Mouse (Mus musculus) kidney, embryonic 15.5 days (tissue): ENCODE data around the gene Arvcf. TPM values are rescaled to one million over a fixed set of nuclear protein-coding genes. Genes with fewer than 3 reads are reported as not detected.

Source experiments
- ATAC-seq: fragments of 200-750 bp; cut with Nextera tagmentation; replicated peaks from 2 replicates; pipeline ENCODE4 v1.8.0; 2017; ENCODE audit warnings: moderate TSS enrichment; ENCODE audit not compliant: low FRiP score
- H3K27ac ChIP-seq: fragments of 300-500 bp; sonication (generic); 2 replicates; pipeline ENCODE4 v1.5.1; 2015; ENCODE audit warnings: mild to moderate bottlenecking, inconsistent platforms
- H3K27me3 ChIP-seq: fragments of 300-500 bp; sonication (generic); 2 replicates; pipeline ENCODE4 v1.6.1; 2015; ENCODE audit warnings: inconsistent platforms
- H3K36me3 ChIP-seq: fragments of 300-500 bp; sonication (generic); 2 replicates; pipeline ENCODE4 v1.6.1; 2015; ENCODE audit warnings: inconsistent platforms
- H3K4me1 ChIP-seq: fragments of 300-500 bp; sonication (generic); 2 replicates; pipeline ENCODE4 v1.6.1; 2015; ENCODE audit warnings: inconsistent platforms
- H3K4me2 ChIP-seq: fragments of 300-500 bp; sonication (generic); 2 replicates; pipeline ENCODE4 v1.6.1; 2015; ENCODE audit warnings: moderate library complexity, mild to moderate bottlenecking, inconsistent platforms
- H3K4me3 ChIP-seq: fragments of 300-500 bp; sonication (generic); replicated peaks from 2 replicates; pipeline ENCODE4 v1.5.1; 2015; ENCODE audit warnings: mild to moderate bottlenecking, inconsistent platforms
- H3K9ac ChIP-seq: fragments of 300-500 bp; sonication (generic); 2 replicates; pipeline ENCODE4 v1.6.1; 2015; ENCODE audit warnings: mild to moderate bottlenecking, inconsistent platforms
- H3K9me3 ChIP-seq: fragments of 300-500 bp; sonication (generic); replicated peaks from 2 replicates; pipeline ENCODE4 v1.6.1; 2016; ENCODE audit warnings: inconsistent platforms
- WGBS: fragments of 180-500 bp; shearing (Covaris S2); methylation state at CpG from one replicate; pipeline ENCODE4 v1.1.7; 2015; ENCODE audit warnings: mixed read lengths; 5-methylcytosine and 5-hydroxymethylcytosine counted together
- polyA plus RNA-seq: library from polyadenylated mRNA; unstranded; fragments of >200 nt; fragmentation: Nextera tagmentation; extraction: Ambion mirVana; gene quantifications from 2 replicates; pipeline ENCODE4 v1.2.1, GENCODE M21; 2015

The Arvcf gene
- polyA plus RNA-seq, 1 experiment from 2014 or later = 27.1 TPM

DNA sequence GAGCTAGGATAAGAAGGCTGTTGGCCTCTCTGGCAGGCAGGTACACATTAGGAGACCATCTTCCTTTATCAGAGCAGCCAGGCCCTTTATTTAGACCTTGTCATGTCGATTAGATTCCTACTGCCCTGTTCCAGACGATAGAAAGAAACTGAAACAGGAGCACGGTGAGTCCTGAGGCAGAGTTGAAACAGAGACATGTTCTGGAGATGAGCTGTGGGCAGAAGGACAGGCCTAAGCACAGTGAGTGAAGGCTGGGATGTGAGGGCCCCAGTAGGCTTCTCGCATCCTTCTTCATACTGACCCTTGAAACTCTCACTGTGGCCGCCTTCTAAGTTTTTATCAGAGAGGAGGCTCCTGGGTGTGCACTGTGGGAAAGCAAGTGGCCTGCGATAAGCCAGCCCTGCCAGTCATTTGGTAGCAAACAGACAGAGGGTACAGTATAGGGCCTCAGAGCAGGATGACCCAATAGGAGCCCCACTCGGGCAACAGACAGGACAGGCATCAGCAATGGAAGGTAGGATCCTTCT is 80.6 kb downstream of the Arvcf start:
- Histone ChIP-seq H3K27me3 (no peaks in the 10 kb centered on the region), H3K9me3 (no peaks in the 10 kb centered on the region), H3K9ac (no peak overlapping the region), H3K36me3 (no peaks in the 10 kb centered on the region), H3K27ac (no peak overlapping the region), H3K4me3 (no peak overlapping the region), H3K4me1 (peaks cover 31% of the 10 kb centered on the region), H3K4me2 (no peak overlapping the region)
- peak; percentile 69 for ATAC-seq
- WGBS = 85% methylated on average over 7 of the region's 7 CpGs

GRCm38 (mm10) chr16:18429641-18430040 is 81.7 kb downstream of the Arvcf start:
- H3K4me3 ChIP-seq = no peak overlapping the region
- H3K27me3 ChIP-seq = no peaks in the 10 kb centered on the region
- no peak overlapping the region for H3K27ac ChIP-seq
- H3K4me2 ChIP-seq = no peak overlapping the region
- H3K9me3 ChIP-seq = no peaks in the 10 kb centered on the region
- H3K4me1 ChIP-seq = peaks cover 21% of the 10 kb centered on the region
- ATAC-seq = no peak
- H3K36me3 ChIP-seq = peaks cover 2% of the 10 kb centered on the region; the same call in 1 of the 2 replicates
- H3K9ac ChIP-seq = no peak overlapping the region
- 89% methylated on average over 8 of the region's 8 CpGs for WGBS

DNA sequence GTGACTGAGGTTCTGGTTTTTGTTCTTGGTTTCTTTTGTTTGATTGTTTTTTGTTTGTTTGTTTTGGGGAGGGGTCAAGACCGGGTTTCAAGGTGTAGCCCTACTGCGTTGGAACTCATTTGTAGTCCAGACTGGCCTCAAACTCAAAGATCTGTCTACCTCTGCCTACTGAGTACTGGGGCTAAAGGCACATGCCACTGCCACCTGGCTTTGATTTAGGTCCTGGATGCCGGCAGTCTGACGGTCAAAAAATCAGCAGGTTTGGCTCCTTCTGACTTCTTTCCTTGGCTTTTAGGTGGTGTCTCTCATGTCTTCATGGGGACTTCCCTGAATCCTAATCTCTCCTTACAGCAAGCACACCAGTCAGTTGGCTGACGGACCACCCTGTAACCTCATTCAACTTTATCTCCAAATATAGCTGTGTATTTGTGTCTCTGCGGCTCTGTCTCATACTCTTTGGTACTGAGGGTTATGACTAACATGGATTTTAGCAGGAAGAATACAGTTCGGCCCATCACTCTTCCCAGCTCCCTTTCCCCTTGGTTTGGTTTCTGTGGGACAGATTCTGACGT is 82.7 kb downstream of the Arvcf start:
- no peak overlapping the region for H3K4me2 ChIP-seq
- H3K4me3 ChIP-seq = no peak overlapping the region
- peaks cover 11% of the 10 kb centered on the region; the same call in 1 of the 2 replicates for H3K36me3 ChIP-seq
- no peak overlapping the region for H3K9ac ChIP-seq
- ATAC-seq = no peak
- no peaks in the 10 kb centered on the region for H3K27me3 ChIP-seq
- H3K4me1 ChIP-seq = peaks cover 10% of the 10 kb centered on the region
- no peaks in the 10 kb centered on the region for H3K9me3 ChIP-seq
- 78% methylated on average over 8 of the region's 8 CpGs for WGBS
- no peak overlapping the region for H3K27ac ChIP-seq

DNA sequence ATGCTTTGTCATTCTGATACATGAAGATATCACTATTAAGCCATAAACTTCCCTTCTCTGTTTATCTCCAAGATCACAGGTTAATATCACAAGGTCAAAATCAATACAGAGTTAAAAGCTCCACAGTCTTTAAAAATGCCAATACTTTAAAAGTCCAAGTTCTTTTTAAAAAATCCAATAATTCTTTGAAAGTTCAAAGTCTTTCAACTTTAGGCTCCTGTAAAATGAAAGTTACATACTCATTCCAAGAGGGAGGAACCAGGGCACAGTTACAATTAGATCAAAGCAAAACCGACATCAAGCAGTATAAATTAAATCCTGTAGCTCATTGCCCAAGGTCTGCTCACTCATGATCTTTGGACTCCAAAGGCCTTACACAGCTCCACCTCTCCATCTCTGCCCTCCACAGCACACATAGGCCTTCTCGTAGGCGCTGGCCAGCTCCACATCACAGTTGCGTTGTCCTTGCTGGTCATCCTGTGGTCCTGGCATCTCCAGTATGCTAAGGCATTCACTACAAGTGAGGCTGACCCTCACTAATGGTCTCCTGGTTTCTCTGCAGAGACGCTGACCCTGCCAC is 85.4 kb downstream of the Arvcf start:
- Histone ChIP-seq H3K4me1 (no peaks in the 10 kb centered on the region), H3K9ac (no peak overlapping the region), H3K27me3 (no peaks in the 10 kb centered on the region), H3K4me2 (no peak overlapping the region), H3K27ac (no peak overlapping the region), H3K9me3 (no peaks in the 10 kb centered on the region), H3K36me3 (peaks cover 33% of the 10 kb centered on the region), H3K4me3 (no peak overlapping the region)
- WGBS = 89% methylated on average over 5 of the region's 5 CpGs
- no peak for ATAC-seq

DNA sequence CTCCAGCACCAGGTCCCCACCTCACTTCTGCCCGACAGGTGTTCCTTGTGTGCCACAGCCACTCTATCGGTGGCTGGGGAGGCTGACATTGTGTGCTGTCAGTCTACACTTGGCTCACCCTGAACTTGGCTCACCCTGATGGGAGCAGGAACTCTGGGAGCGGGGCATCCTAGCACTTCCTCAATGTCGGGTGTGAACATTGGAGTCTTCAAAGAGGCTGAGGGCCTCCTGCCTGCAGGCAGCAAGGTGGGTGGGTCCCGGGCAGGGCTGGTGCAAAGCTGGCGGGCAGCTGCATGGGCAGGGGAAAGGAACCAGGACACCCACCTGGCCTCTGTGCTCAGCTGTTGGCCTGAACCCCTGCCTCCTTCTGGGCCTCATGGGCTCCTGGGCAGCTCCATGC is 88.1 kb downstream of the Arvcf start:
- no peak for ATAC-seq
- H3K27me3 ChIP-seq = no peaks in the 10 kb centered on the region
- peaks cover 42% of the 10 kb centered on the region for H3K36me3 ChIP-seq
- no peak overlapping the region for H3K4me3 ChIP-seq
- H3K4me1 ChIP-seq = no peaks in the 10 kb centered on the region
- H3K27ac ChIP-seq = no peak overlapping the region
- no peak overlapping the region for H3K4me2 ChIP-seq
- H3K9ac ChIP-seq = no peak overlapping the region
- 83% methylated on average over 6 of the region's 6 CpGs for WGBS
- H3K9me3 ChIP-seq = no peaks in the 10 kb centered on the region

- peaks cover 14% of the 10 kb centered on the region for H3K4me1 ChIP-seq
- no peak overlapping the region for H3K4me2 ChIP-seq
- H3K9me3 ChIP-seq = no peaks in the 10 kb centered on the region
- H3K4me3 ChIP-seq = no peak overlapping the region
- ATAC-seq = peak; percentile 54; the same call in 1 of the 2 replicates
- peaks cover 36% of the 10 kb centered on the region for H3K36me3 ChIP-seq
- H3K9ac ChIP-seq = no peak overlapping the region
- WGBS = 29% methylated on average over 8 of the region's 8 CpGs
- H3K27ac ChIP-seq = no peak overlapping the region
- H3K27me3 ChIP-seq = peaks cover 9% of the 10 kb centered on the region; the same call in 1 of the 2 replicates
Observed at GRCm38 (mm10) chr16:18443385-18443841, 95.4 kb downstream of the Arvcf start.

DNA sequence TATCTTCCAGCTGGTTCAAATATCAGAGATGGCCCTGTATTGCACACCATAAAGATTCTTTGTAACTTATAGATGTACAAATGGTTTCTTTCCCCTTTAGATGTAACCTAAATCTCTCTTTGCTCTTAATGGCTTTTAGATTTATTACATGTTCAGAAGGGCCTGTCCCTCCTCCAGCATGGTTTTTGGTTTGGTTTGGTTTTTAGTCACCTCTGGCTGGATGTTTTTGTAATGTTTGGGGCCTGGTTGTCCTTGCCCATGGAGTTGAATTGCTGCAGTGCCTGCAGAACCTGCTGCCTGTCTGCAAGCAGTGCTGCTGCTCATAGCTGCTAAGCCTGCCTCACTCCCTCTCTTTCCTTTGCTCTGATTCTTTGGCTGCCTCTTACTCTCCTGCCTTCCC is 99.3 kb downstream of the Arvcf start:
- Histone ChIP-seq H3K9ac (no peak overlapping the region), H3K4me3 (no peak overlapping the region), H3K27me3 (peaks cover 6% of the 10 kb centered on the region; the same call in 1 of the 2 replicates), H3K36me3 (peaks cover 15% of the 10 kb centered on the region), H3K9me3 (no peaks in the 10 kb centered on the region), H3K27ac (peak overlapping the region; percentile 77), H3K4me2 (no peak overlapping the region), H3K4me1 (peaks cover 36% of the 10 kb centered on the region)
- no peak for ATAC-seq

DNA sequence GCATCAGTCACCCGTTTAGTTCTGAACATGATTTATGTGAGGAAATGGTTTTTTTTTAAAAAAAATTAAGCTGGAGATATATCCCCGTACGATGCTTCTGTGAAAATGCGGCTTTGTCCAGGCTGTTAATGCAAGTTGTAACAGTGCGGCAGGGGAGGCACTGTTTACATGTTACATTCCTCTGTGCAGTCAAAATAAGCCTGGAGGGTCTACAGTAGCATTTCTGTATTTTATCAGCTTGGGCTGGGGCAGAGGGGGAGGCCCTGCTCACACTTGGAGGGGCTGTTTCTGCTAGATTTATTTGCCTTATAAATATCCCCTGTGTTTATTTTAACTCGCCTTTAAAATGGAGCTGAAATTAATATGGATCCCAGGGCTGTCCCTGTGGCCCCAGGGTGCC is 100.1 kb downstream of the Arvcf start:
- Histone ChIP-seq H3K9me3 (no peaks in the 10 kb centered on the region), H3K4me2 (no peak overlapping the region), H3K27ac (peak overlapping the region; percentile 71), H3K27me3 (peaks cover 5% of the 10 kb centered on the region; the same call in 1 of the 2 replicates), H3K36me3 (peaks cover 12% of the 10 kb centered on the region), H3K9ac (no peak overlapping the region), H3K4me3 (no peak overlapping the region), H3K4me1 (peaks cover 41% of the 10 kb centered on the region)
- 0 out of 2 replicates have a peak, but pooled peaks have one; percentile 56 for ATAC-seq
- 15% methylated on average over 6 of the region's 6 CpGs for WGBS

DNA sequence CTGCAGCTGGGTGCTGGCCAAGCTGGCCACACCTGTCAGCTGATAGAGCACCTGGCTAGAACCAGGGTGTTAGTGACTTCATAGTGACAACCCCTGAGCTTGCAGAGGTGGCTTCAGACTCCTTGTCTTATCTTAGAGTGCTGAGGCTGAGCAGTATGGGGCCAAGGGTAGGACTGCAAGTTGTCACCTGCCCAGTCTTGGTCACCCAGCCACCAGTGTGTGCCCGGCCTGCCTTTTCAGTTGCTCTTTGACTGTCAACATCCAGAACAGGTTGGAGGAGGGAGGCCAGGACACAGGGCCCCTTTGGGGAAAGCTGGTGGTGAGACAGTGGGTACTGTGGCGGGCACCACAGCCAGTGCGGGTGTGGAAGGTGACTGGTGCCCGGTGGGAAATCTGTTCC is 101.0 kb downstream of the Arvcf start:
- Histone ChIP-seq H3K36me3 (peaks cover 12% of the 10 kb centered on the region), H3K9me3 (no peaks in the 10 kb centered on the region), H3K27ac (no peak overlapping the region), H3K27me3 (peaks cover 11% of the 10 kb centered on the region), H3K4me1 (peaks cover 46% of the 10 kb centered on the region), H3K4me2 (no peak overlapping the region), H3K9ac (no peak overlapping the region), H3K4me3 (no peak overlapping the region)
- WGBS = 99% methylated on average over 4 of the region's 4 CpGs
- no peak for ATAC-seq

GRCm38 (mm10) chr16:18451486-18452181 is 103.7 kb downstream of the Arvcf start:
- ATAC-seq = peak; percentile 59
- Histone ChIP-seq H3K27me3 (peaks cover 19% of the 10 kb centered on the region), H3K9ac (no peak overlapping the region; the same call in 1 of the 2 replicates), H3K36me3 (peaks cover 6% of the 10 kb centered on the region), H3K27ac (no peak overlapping the region), H3K4me3 (no peak overlapping the region), H3K4me2 (no peak overlapping the region), H3K4me1 (peaks cover 49% of the 10 kb centered on the region), H3K9me3 (no peaks in the 10 kb centered on the region)
- 33% methylated on average over 9 of the region's 9 CpGs for WGBS

DNA sequence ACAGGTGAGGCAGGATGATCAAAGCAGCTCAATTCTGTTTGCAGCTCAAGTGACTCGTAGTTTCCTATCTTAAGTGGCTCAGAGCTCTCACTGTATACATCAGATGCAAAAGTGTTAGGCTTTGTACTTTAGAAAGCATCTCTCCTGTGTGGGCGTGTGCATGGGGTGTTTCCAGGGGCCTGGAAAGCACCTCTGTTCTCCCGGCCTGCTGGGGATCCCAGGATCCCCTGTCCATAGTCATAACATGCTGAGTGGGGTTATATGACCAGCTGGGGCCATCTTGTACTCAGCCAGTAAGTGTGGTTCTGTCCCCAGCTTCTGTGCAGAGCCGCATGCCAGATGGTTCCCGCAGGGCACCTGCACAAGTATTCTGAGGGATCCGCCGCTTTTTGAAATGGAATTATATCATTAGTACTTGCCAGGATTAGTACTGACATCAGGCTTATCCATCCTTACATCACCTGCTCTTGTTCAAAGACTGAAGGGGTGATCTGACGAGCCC is 104.4 kb downstream of the Arvcf start:
- Histone ChIP-seq H3K27ac (no peak overlapping the region), H3K27me3 (peaks cover 26% of the 10 kb centered on the region), H3K4me2 (no peak overlapping the region), H3K36me3 (peaks cover 14% of the 10 kb centered on the region), H3K4me3 (no peak overlapping the region), H3K9ac (no peak overlapping the region; the same call in 1 of the 2 replicates), H3K4me1 (peaks cover 42% of the 10 kb centered on the region), H3K9me3 (no peaks in the 10 kb centered on the region)
- ATAC-seq = no peak
- WGBS = 82% methylated on average over 8 of the region's 8 CpGs

- H3K9me3 ChIP-seq = no peaks in the 10 kb centered on the region
- H3K27me3 ChIP-seq = peaks cover 33% of the 10 kb centered on the region
- peaks cover 19% of the 10 kb centered on the region for H3K36me3 ChIP-seq
- 26% methylated on average over 5 of the region's 5 CpGs for WGBS
- H3K4me3 ChIP-seq = no peak overlapping the region
- H3K9ac ChIP-seq = no peak overlapping the region
- no peak overlapping the region for H3K27ac ChIP-seq
- ATAC-seq = 0 out of 2 replicates have a peak, but pooled peaks have one; percentile 7
- no peak overlapping the region for H3K4me2 ChIP-seq
- H3K4me1 ChIP-seq = peaks cover 31% of the 10 kb centered on the region
Observed at GRCm38 (mm10) chr16:18453846-18454245, 105.9 kb downstream of the Arvcf start.
